Mouse (Mus musculus): ENCODE results near the gene Xpnpep3.
"Not testable (repeated sequence)": the region's sequence is repeated elsewhere in the genome, so short reads cannot be mapped to it uniquely, and the experiment has no call there.

The Xpnpep3 gene

GRCm38 (mm10) chr15:81405008-81405407 lies 5.1 kb downstream of the Xpnpep3 start:
- DNase-seq: no peak

GRCm38 (mm10) chr15:81408199-81408598 lies 8.3 kb downstream of the Xpnpep3 start, which contains the start of gene Dnajb7:
Dnajb7 (minus strand) TSS chr15:81408299.
- DNase-seq: no peak

DNA sequence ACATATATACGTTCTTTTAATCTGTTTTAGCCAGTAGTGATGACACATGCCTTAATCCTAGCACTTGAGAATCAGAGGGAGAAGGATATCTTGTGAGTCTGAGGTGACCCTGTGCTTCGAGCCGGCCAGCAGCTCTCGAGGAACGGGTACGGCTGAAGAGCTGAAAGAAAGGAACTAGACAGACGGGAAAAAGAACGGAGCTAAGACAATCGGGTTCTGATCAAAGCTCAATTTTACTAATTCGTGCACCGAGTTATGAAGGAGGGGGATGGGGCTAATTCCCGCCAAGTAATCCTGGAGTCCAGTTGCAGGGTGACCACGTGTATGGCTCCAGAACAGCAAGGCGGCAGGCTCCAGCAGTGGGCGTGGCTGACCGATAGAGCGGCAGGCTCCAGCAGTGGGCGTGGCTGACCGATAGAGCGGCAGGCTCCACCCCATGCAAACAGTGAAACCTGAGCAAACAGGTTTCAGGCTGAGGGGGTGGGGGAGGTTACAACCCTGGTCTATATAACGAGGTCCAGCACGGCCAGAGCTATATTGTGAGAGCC lies 16.9 kb downstream of the Xpnpep3 start:
- DNase-seq: peak; percentile 84 to 86

DNA sequence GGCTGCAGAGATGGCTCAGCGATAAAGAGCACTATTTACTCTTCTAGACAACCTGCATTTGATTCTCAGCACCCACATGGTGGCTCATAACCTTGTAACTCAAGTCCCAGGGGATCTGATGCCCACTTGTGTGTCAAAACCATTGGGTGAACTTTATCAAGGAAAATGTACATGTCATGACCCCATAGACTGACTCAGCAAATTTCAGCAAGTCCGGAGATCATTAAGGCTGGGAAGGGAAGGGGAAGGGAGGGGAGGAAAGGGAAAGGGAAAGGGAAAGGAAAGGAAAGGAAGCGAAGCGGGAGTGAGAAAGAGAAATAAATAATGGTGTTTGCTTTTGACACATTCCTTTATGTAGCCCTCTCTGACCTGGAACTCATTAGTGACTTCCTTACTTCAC lies 18.1 kb downstream of the Xpnpep3 start:
- DNase-seq: no peak

- peak; percentile 35 to 71 for DNase-seq
These were observed 21.5 kb downstream of the Xpnpep3 start for GRCm38 (mm10) chr15:81421454-81421853.

DNA sequence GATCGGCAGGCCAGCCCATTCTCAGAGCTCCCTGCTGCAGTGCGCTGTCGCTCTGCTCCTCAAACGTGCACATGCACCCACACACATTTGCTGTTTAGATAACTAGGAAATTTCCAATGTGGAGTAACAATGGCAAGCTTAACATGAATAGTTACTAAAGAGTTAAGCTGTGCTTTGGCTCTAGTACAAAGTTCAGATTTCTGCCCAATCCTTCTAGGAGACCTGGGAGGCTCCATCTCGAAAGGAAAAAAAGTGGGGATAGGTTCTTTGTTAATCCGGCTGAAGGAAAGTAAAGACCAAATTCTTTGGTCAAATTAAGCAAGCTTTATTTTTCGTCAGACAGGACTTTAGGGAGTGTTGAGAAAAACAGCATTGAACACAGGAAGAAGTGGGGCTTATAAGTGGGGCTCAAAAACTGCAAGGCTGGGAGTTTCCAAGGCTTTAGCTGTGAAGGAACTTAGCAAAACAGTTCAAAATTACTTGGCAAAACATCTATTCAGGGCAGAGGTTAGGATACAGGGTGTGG lies 22.3 kb downstream of the Xpnpep3 start:
- peak; percentile 17 to 44 for DNase-seq

- DNase-seq: no peak
These were observed 25.4 kb downstream of the Xpnpep3 start for GRCm38 (mm10) chr15:81425311-81425710.

DNA sequence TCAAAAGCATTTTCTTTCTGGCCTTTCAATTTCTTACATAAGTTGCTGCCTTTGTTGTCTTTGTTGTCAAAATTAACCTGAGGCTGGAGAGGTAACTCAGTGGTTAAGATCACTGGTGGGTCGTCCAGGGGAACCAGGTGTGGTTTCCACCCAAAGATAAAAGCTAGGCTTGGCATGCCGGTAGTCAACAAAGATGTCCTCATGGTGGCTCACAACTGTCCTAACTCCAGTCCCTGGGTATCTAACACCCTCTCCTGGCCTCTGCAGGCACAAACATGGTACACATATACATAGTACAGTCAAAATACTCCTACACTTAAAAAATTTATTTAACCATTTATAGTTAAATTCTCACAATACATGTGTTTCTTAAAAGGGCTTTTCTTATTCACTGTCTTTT lies 28.0 kb downstream of the Xpnpep3 start:
- no peak for DNase-seq

DNA sequence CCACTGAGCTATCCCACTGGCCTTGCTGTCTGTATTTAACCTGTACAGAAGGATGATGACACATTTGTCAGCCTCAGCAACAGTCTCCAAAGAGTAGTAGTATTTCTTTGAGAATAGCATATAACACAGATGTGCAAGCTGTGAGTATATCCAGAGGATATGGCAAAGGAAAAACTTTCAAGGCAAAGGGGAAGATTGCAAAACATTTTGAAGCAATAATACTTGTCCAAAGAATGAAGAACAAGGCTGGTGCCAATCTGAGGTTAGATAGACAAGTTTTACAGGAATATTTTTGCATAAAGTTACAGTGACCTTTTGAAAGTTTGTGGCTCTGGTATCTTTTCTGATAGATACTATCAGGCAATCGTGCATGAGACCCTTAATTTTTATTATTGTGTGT lies 31.3 kb downstream of the Xpnpep3 start:
- DNase-seq: no peak

DNA sequence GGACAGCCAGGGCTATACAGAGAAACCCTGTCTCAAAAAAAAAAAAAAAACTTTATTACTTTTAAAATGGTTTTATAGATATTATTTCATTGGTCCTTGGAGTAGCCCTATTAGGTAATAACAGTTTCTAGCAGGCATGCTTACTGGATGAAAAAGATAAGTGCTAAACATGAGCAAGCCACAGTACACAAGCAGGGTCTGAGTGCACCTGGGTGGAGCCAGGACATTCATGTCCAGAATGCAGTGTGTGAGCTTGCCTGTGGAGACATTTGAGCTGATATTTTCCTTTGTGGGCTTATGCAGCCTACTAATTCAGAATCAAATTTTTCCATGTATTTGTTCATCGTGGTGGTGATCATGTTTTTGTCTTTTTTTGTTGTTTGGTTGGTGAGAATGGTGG lies 38.4 kb downstream of the Xpnpep3 start:
- DNase-seq: no peak

GRCm38 (mm10) chr15:81439236-81439635 lies 39.3 kb downstream of the Xpnpep3 start:
- no peak for DNase-seq

GRCm38 (mm10) chr15:81448463-81448862 lies 48.5 kb downstream of the Xpnpep3 start:
- peak; percentile 76 to 79 for DNase-seq

DNA sequence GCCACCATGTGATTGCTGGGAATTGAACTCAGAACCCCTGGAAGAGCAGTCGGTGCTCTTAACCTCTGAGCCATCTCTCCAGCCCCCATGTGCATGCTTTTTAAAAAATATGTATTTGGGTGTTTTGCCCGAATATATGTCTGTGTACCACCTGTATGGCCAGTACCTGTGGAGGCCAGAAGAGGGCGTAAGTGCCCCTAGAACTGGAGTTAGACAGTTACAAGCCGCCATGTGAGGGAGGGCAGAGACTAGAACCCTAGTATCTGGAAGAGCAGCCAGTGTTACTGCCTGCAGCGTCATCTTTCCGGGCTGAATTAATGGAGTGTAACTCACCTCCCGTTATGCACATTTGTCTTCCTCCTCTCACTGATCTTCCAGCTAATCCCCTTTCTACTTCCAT lies 61.6 kb downstream of the Xpnpep3 start:
- DNase-seq: no peak

- DNase-seq: no peak
These were observed 65.2 kb downstream of the Xpnpep3 start for GRCm38 (mm10) chr15:81465016-81465660.

DNA sequence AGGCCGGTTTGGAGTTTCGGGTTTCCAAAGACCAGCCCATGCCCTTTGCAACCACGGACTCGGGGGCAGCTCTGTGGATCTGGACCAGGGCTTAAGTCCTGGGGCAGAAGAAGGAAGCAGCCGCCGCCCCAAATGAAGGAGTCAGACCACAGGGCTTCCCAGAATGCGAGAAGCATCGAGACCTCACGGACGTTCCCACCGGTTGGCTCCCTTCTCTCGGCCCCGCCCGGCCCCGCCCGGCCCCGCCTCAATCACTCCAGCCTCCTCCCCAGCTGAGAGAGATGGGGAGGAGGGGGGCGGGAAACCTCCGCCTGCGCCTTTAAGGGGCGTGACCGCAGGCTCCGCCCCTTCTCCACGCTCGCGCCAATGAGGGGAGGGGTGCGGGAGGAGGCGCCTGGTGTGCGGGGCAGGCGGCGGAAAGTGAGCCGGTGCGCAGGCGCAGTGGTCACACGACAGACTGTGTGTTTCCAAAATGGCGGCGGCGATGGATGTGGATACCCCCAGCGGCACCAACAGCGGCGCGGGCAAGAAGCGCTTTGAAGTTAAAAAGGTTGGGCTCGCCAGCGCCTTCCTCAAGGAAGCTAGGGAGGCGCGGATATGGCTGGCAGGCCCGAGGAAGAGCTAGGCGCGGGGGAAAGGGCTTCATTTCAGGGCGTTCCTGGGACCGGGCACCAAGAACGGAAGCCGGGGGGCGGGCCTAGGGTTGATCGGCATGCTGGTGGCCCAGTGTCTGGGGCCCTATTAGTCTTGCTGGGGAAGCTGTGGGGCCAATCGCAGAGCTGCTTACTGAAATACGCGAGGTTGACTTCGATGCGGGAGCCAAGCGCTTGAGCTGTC lies 66.2 kb downstream of the Xpnpep3 start, which contains the start of gene Rbx1:
Gene Rbx1, plus strand, starts transcription at position 396 of the 837 bp plus-strand sequence.
- peak; percentile 98 to 99 for DNase-seq

GRCm38 (mm10) chr15:81466738-81467113 lies 66.8 kb downstream of the Xpnpep3 start:
- DNase-seq: no peak

GRCm38 (mm10) chr15:81470735-81471134 lies 70.8 kb downstream of the Xpnpep3 start:
- DNase-seq: no peak

DNA sequence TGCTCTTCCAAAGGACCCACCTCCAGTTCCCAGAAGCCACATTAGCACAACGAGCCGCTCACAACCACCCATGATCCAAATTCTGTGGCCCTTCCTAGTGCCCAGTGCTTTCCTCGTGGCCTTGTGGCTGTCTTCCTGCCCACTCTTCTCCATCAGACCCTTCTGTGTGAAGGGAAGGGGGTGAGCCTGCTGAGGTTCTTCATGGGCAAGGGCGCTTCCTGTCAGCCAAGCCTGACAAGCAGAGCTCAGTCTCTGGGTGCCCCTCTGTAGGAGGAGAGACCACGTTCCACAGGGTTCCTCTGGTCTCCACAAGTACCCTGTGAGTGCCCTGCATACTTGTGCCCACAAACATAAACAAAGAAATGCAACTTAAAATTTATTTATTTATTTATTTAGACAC lies 72.3 kb downstream of the Xpnpep3 start:
- no peak for DNase-seq

- DNase-seq: peak; percentile 18 to 57
These were observed 75.7 kb downstream of the Xpnpep3 start for GRCm38 (mm10) chr15:81475654-81476053.

DNA sequence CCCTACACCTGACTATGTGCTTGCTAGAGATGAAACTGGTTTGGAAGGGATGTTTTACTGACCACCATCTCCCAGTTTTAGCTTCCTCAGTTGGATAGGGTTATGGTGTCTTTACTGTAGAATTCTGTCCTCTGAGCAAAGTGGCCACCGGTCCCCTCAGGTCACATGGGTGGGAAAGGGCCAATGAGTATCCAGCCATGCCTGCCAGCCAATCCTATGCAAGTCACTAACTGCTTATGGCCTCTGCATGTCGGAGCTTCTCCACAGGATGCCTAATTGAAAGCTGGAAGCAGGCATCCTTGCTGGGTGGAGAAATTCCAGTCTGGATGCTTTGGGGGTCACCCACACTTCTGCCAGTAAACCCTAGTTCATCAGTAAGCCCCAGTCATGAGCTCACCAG lies 76.7 kb downstream of the Xpnpep3 start:
- no peak for DNase-seq

- DNase-seq: peak; percentile 46 to 51
These were observed 79.7 kb downstream of the Xpnpep3 start for GRCm38 (mm10) chr15:81479446-81480213.

GRCm38 (mm10) chr15:81480284-81480683 lies 80.3 kb downstream of the Xpnpep3 start:
- DNase-seq: not testable (repeated sequence)

DNA sequence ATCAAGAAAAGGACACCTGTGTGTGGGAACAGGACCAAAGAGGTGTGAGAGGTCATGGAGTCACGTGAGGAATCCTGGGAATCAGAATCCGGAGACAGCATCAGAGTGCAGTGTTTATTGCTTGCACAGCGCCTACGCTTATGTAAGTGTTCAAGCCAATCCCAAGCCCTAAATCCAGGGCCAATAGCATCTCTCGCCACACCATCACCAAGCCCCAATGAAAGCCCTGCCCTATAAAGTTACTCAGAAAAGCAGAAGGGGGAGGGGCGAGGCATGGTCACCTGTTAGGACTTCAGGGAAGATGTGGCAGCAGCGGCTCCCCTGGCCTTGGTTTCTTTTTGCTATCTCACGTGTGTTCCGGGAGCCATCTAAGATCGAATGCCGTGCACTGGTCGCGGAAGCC lies 81.0 kb downstream of the Xpnpep3 start:
- peak; percentile 72 to 75 for DNase-seq

Data from kidney, postnatal 36 days (tissue).